Mouse (Mus musculus) neural tube, embryonic 13.5 days (tissue): Measurements from ENCODE around the gene Mboat7. TPM values are rescaled to one million over a fixed set of nuclear protein-coding genes. Genes with fewer than 3 reads are reported as not detected.
"Not testable (repeated sequence)": the region's sequence is repeated elsewhere in the genome, so short reads cannot be mapped to it uniquely, and the experiment has no call there.

ENCODE experiments used
- ATAC-seq: fragments of 200-750 bp; cut with Nextera tagmentation; 2 replicates; pipeline ENCODE4 v1.8.0; 2017; ENCODE audit warnings: low read depth, mild to moderate bottlenecking, moderate TSS enrichment, moderate library complexity
- H3K27ac ChIP-seq: fragments of 300-500 bp; sonication (generic); replicated peaks from 2 replicates; pipeline ENCODE4 v1.5.1; 2015; ENCODE audit warnings: moderate library complexity, mild to moderate bottlenecking, inconsistent platforms
- H3K27me3 ChIP-seq: fragments of 300-500 bp; sonication (generic); 2 replicates; pipeline ENCODE4 v1.6.1; 2015; ENCODE audit warnings: mild to moderate bottlenecking, inconsistent platforms
- H3K36me3 ChIP-seq: fragments of 300-500 bp; sonication (generic); 2 replicates; pipeline ENCODE4 v1.6.1; 2015; ENCODE audit warnings: mild to moderate bottlenecking, inconsistent platforms
- H3K4me1 ChIP-seq: fragments of 300-500 bp; sonication (generic); replicated peaks from 2 replicates; pipeline ENCODE4 v1.6.1; 2015; ENCODE audit warnings: inconsistent platforms
- H3K4me2 ChIP-seq: fragments of 300-500 bp; sonication (generic); 2 replicates; pipeline ENCODE4 v1.6.1; 2015; ENCODE audit warnings: inconsistent platforms, mild to moderate bottlenecking, moderate library complexity
- H3K4me3 ChIP-seq: fragments of 300-500 bp; sonication (generic); 2 replicates; pipeline ENCODE4 v1.5.1; 2015; ENCODE audit warnings: mild to moderate bottlenecking, inconsistent platforms
- H3K9ac ChIP-seq: fragments of 300-500 bp; sonication (generic); 2 replicates; pipeline ENCODE4 v1.6.1; 2015; ENCODE audit warnings: moderate library complexity, mild to moderate bottlenecking, inconsistent platforms
- H3K9me3 ChIP-seq: fragments of 300-500 bp; sonication (generic); 2 replicates; pipeline ENCODE4 v1.6.1; 2016; ENCODE audit warnings: inconsistent platforms
- WGBS: fragments of 180-500 bp; shearing (Covaris S2); methylation state at CpG from one replicate; pipeline ENCODE4 v1.1.7; 2015; 5-methylcytosine and 5-hydroxymethylcytosine counted together
- polyA plus RNA-seq: library from polyadenylated mRNA; unstranded; fragments of >200 nt; fragmentation: Nextera tagmentation; extraction: Ambion mirVana; gene quantifications from 2 replicates; pipeline ENCODE4 v1.2.1, GENCODE M21; 2015

Mboat7 gene
- polyA plus RNA-seq, 1 experiment from 2014 or later: 58.7 TPM

DNA sequence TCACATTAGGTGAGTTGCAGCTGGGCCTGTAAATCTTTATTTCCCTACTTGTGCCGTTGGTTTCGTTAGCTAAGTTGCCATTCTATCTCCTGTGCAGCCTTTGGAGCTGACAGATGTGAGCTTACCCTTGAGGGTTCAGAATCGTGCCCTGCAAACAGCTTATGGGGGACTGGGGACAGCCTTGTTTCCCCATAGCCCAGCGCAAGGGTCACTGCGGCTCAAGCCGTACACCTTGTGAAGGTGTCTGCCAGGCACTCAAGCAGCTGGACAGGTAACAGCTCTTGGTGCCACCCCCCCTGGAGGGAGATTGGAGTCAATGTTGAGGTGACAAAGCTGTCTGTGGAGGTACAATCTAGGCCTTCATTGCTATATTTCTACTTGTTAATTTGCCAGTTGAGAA lies 12.6 kb upstream of the Mboat7 start:
- ATAC-seq: no peak
- peak overlapping the region; percentile 99 for H3K4me2 ChIP-seq
- H3K9me3 ChIP-seq: no peaks in the 10 kb centered on the region
- WGBS: 27% methylated on average over 6 of the region's 6 CpGs
- H3K27ac ChIP-seq: 0 out of 2 replicates have a peak overlapping the region, but pooled peaks have one; percentile 13
- peaks cover 35% of the 10 kb centered on the region for H3K36me3 ChIP-seq
- peaks cover 30% of the 10 kb centered on the region for H3K4me1 ChIP-seq
- peak overlapping the region; percentile 93 for H3K9ac ChIP-seq
- H3K27me3 ChIP-seq: no peaks in the 10 kb centered on the region
- peak overlapping the region; percentile 90 for H3K4me3 ChIP-seq

DNA sequence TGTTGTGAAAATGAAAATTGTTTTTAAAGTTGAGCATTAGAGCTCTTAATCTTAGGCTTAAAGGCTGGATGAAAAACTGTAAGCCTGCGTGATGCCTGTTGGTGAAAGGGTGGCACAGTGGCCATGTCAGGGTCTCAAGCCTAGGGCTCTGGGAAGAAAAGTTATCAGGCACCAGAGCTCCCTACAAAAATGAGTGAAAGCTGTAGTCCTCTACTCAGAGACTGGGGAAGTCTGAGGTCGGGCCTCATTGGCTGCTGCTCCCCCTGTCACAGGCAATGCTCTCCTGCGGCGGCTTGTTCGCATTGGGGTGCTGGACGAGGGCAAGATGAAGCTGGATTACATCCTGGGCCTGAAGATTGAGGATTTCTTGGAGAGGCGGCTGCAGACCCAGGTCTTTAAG lies 12.1 kb upstream of the Mboat7 start:
- H3K4me3 ChIP-seq: peak overlapping the region; percentile 90
- not testable (repeated sequence) for H3K9me3 ChIP-seq, H3K27me3 ChIP-seq, ATAC-seq
- H3K4me1 ChIP-seq: peaks cover 30% of the 10 kb centered on the region
- WGBS: 3% methylated on average over 7 of the region's 7 CpGs
- peak overlapping the region; percentile 99 for H3K4me2 ChIP-seq
- peaks cover 39% of the 10 kb centered on the region for H3K36me3 ChIP-seq
- H3K9ac ChIP-seq: peak overlapping the region; percentile 93
- H3K27ac ChIP-seq: 0 out of 2 replicates have a peak overlapping the region, but pooled peaks have one; percentile 13

DNA sequence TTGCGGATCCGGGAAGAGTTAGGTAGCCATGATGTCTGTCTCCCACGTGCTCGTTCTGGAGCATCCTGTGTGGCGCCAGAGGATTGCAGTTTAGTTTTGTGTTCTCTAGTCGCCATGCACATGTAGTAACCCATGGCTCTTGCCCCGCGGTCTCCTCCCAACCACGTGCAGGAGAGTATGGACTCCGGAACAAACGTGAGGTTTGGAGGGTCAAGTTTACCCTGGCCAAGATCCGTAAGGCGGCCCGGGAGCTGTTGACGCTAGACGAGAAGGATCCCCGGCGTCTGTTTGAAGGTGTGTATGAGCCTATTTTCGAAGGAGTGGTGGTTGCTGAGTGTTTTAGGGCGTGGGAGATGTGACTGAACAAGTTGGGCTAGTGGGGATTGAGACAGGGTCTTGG lies 11.2 kb upstream of the Mboat7 start:
- peak overlapping the region; percentile 96 for H3K27ac ChIP-seq
- H3K9ac ChIP-seq: peak overlapping the region; percentile 93
- no peaks in the 10 kb centered on the region for H3K27me3 ChIP-seq
- peak; percentile 62 for ATAC-seq
- H3K4me1 ChIP-seq: peaks cover 30% of the 10 kb centered on the region
- peak overlapping the region; percentile 90 for H3K4me3 ChIP-seq
- H3K9me3 ChIP-seq: no peaks in the 10 kb centered on the region
- H3K4me2 ChIP-seq: peak overlapping the region; percentile 99
- WGBS: 0% methylated on average over 20 of the region's 20 CpGs
- peaks cover 49% of the 10 kb centered on the region for H3K36me3 ChIP-seq

DNA sequence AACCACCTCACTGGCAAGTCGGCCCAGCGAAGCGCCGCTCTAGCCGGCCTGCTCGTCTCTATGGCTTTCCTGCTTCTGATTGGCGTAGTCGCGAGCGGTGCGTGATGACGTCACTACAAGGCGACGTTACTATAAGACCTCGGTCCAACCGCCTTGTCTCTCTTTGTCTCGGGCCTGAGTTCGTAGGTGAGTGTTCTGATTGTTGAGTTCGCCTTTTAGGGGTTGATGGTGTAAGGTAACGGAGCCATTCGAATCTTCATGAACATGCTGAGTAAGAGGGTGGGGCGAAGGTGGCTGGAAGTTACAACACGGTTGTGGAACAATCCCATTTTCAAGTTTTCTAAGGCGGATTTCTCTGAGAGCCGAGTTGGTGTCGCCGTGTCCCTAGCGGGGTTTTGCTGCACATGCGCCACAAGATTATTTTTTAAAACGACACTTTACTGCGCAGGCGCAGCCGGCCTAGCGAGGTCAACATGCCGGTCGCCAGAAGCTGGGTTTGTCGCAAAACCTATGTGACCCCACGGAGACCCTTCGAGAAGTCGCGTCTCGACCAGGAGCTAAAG lies 10.6 kb upstream of the Mboat7 start, which contains the start of gene Rps9:
Gene Rps9, plus strand, starts transcription at position 115 of the 563 bp plus-strand sequence.
- under 1% methylated on average over 42 of the region's 42 CpGs for WGBS

GRCm38 (mm10) chr7:3703148-3703878 lies 10.0 kb upstream of the Mboat7 start:
- peaks cover 58% of the 10 kb centered on the region for H3K36me3 ChIP-seq
- peaks cover 30% of the 10 kb centered on the region for H3K4me1 ChIP-seq
- peak overlapping the region; percentile 96 for H3K27ac ChIP-seq
- peak; percentile 54 for ATAC-seq
- 19% methylated on average over 6 of the region's 6 CpGs for WGBS
- H3K9me3 ChIP-seq: no peaks in the 10 kb centered on the region
- H3K4me3 ChIP-seq: peak overlapping the region; percentile 90
- peak overlapping the region; percentile 93 for H3K9ac ChIP-seq
- peak overlapping the region; percentile 99 for H3K4me2 ChIP-seq
- H3K27me3 ChIP-seq: no peaks in the 10 kb centered on the region

More for the DNA sequence above, 10.6 kb upstream of the Mboat7 start, which contains the start of gene Rps9:
- peak; percentile 93 for ATAC-seq
- Histone ChIP-seq H3K4me2 (peak within 1 kb of the TSS; percentile 99), H3K4me3 (peak within 1 kb of the TSS; percentile 90), H3K36me3 (peaks cover 53% of the 10 kb centered on the region), H3K4me1 (peaks cover 30% of the 10 kb centered on the region), H3K9ac (peak within 1 kb of the TSS; percentile 93), H3K27ac (peak within 1 kb of the TSS; percentile 96), H3K9me3 (no peaks in the 10 kb centered on the region), H3K27me3 (no peaks in the 10 kb centered on the region)

- Histone ChIP-seq H3K4me2 (no peak overlapping the region), H3K36me3 (peaks cover 55% of the 10 kb centered on the region), H3K9me3 (no peaks in the 10 kb centered on the region), H3K27ac (no peak overlapping the region), H3K9ac (no peak overlapping the region), H3K4me3 (no peak overlapping the region), H3K4me1 (peaks cover 29% of the 10 kb centered on the region), H3K27me3 (no peaks in the 10 kb centered on the region)
- no peak for ATAC-seq
- WGBS: 93% methylated on average over 6 of the region's 6 CpGs
Measured at GRCm38 (mm10) chr7:3698471-3698870, 5.1 kb upstream of the Mboat7 start.

DNA sequence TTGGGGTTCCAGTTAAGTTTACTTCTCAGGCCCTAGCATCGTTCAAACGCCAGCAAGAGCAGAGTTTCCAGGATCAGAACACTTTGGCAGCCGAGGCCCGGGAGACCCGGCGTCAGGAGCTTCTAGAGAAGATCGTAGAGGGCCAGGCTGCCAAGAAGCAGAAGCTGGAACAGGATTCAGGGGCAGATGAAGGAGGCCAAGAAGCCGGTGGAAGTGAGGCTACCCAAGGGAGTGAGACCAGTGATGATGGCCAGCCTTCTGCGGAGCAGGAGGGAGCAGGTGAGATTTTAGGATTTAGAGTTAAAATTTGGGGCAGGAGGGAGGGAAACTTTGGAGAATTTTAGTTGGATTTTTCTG lies 1.6 kb upstream of the Mboat7 start:
- Histone ChIP-seq H3K36me3 (peaks cover 43% of the 10 kb centered on the region), H3K4me2 (peak overlapping the region; percentile 81), H3K4me1 (peaks cover 40% of the 10 kb centered on the region), H3K9ac (peak overlapping the region; percentile 92), H3K27ac (peak overlapping the region; percentile 94), H3K4me3 (peak overlapping the region; percentile 80)
- H3K27me3 ChIP-seq, H3K9me3 ChIP-seq, ATAC-seq: not testable (repeated sequence)
- WGBS: 8% methylated on average over 9 of the region's 9 CpGs

- WGBS: under 1% methylated on average over 54 of the region's 55 CpGs
- peaks cover 38% of the 10 kb centered on the region for H3K36me3 ChIP-seq
Measured at GRCm38 (mm10) chr7:3694076-3694948, 989 bp upstream of the Mboat7 start.

GRCm38 (mm10) chr7:3693809-3694075 lies 419 bp upstream of the Mboat7 start:
- Histone ChIP-seq H3K27ac (peak overlapping the region; percentile 94), H3K36me3 (peaks cover 32% of the 10 kb centered on the region), H3K27me3 (no peaks in the 10 kb centered on the region), H3K9me3 (no peaks in the 10 kb centered on the region), H3K9ac (peak overlapping the region; percentile 92), H3K4me3 (peak overlapping the region; percentile 80), H3K4me1 (peaks cover 40% of the 10 kb centered on the region), H3K4me2 (peak overlapping the region; percentile 81)
- under 1% methylated on average over 18 of the region's 18 CpGs for WGBS
- no peak for ATAC-seq

More at GRCm38 (mm10) chr7:3694076-3694948, 989 bp upstream of the Mboat7 start:
- Histone ChIP-seq H3K9me3 (no peaks in the 10 kb centered on the region), H3K27me3 (no peaks in the 10 kb centered on the region), H3K9ac (peak overlapping the region; percentile 92), H3K4me3 (peak overlapping the region; percentile 80), H3K4me1 (peaks cover 40% of the 10 kb centered on the region), H3K4me2 (peak overlapping the region; percentile 81), H3K27ac (peak overlapping the region; percentile 94)
- ATAC-seq: peak; percentile 32

DNA sequence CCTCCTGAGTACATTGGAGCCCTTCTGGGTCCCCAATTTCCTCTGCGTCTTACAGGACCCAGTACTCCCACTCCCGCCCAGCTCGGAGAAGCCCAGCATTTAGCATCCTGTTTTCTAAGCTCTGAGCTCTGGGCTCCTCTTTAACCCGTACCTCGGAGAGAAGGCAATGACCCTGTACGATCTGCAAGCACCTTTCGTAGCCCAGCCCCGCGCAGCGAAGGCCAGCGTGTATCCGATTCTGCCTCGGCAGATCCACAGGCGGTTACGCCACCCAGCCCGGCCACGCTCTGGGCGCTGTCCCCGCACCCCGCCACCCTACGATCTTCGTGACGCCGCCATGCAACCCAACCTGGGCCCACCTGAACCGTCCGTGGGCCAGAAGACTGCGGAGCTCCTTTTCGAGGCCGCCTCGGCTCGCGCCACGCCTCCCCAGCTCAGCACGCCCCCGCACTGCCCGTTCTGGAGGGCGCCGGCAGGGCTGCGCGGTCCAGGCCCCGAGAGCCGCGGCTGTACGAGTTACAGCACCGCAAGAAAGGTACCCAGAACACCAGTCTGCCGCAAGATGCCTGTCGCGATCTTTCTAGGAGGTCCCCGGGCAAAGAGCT lies 839 bp downstream of the Mboat7 start, which contains the start of gene Tsen34:
Gene Tsen34, plus strand, starts transcription at position 482 of the 605 bp plus-strand sequence.
- under 1% methylated on average over 49 of the region's 49 CpGs for WGBS

GRCm38 (mm10) chr7:3691919-3692318 lies 1.4 kb downstream of the Mboat7 start:
- no peaks in the 10 kb centered on the region for H3K9me3 ChIP-seq
- H3K4me1 ChIP-seq: peaks cover 40% of the 10 kb centered on the region
- peak overlapping the region; percentile 81 for H3K4me2 ChIP-seq
- peaks cover 32% of the 10 kb centered on the region for H3K36me3 ChIP-seq
- 39% methylated on average over 3 of the region's 3 CpGs for WGBS
- no peak for ATAC-seq
- peak overlapping the region; percentile 94; the same call in 1 of the 2 replicates for H3K27ac ChIP-seq
- H3K27me3 ChIP-seq: no peaks in the 10 kb centered on the region
- H3K4me3 ChIP-seq: peak overlapping the region; percentile 80
- peak overlapping the region; percentile 92 for H3K9ac ChIP-seq

More for the DNA sequence above, 839 bp downstream of the Mboat7 start, which contains the start of gene Tsen34:
- Histone ChIP-seq H3K27ac (peak within 1 kb of the TSS; percentile 94), H3K9ac (peak within 1 kb of the TSS; percentile 92), H3K4me1 (peaks cover 40% of the 10 kb centered on the region), H3K9me3 (no peaks in the 10 kb centered on the region), H3K36me3 (peaks cover 31% of the 10 kb centered on the region), H3K4me2 (peak within 1 kb of the TSS; percentile 81), H3K4me3 (peak within 1 kb of the TSS; percentile 80), H3K27me3 (no peaks in the 10 kb centered on the region)
- peak; percentile 76; the same call in 1 of the 2 replicates for ATAC-seq
